In genomic region chr14:85298991-85299390, GRCm38 (mm10) we compare ENCODE assay signal across 21 mouse cellular contexts.
DNase-seq lines count a peak whose midpoint lies in the region; TF ChIP-seq lines count a peak whose summit lies in the region.
"Had no signal": no experiment of that assay in that cellular context is flagged by ENCODE, and none has a peak within 500 bp of the region (broad histone marks: within the 10 kb centered on the region; RNA-seq: fewer than 3 reads in every experiment).

No protein-coding gene starts in this region.

- DNase-seq in ES-E14 (ENCODE audit: low read depth, low spot score) (peak; percentile 24), WW6 (ENCODE audit: low read depth, low spot score) (peak; percentile 16)
- DNase-seq in embryonic facial prominence, embryonic 10.5 days (ENCODE audit: low spot score) = no peak
- DNase-seq in cerebellum, adult 8-10 months = no peak
- DNase-seq in right cerebral cortex, postnatal 4 days = no peak
- DNase-seq: adrenal gland, adult 8-10 months; adrenal gland, postnatal 14 days; adrenal gland, postnatal 36 days; B cell, adult 2 months; cerebellum, adult 11-12 months; cerebellum, adult 2 months; cerebellum, adult 9-11 months; cerebellum, postnatal 14 days; cerebellum, postnatal 36 days; embryo, embryonic 11 days; forebrain, postnatal 0 days had no signal

- H3K4me3 ChIP-seq in ES-Bruce4 (ENCODE audit: low read depth, low read length) (no peak overlapping the region), ES-E14 (ENCODE audit: insufficient read depth in 1 of 2, low read depth in 1 of 2, low read length in 2 of 2, poor library complexity in 1 of 2, severe bottlenecking in 1 of 2) (no peak overlapping the region)
- no peak overlapping the region for H3K4me3 ChIP-seq in embryonic facial prominence, embryonic 10.5 days
- H3K4me3 ChIP-seq: embryonic facial prominence, embryonic 12.5 days; forebrain, embryonic 13.5 days; forebrain, embryonic 15.5 days had no signal

- TF ChIP-seq CTCF in ES-Bruce4 (IDR thresholded peaks at IDR 0.05; ENCODE audit: low read depth, low read length) = no peak

- WGBS in embryonic facial prominence, embryonic 10.5 days = 85% methylated on average over 3 of the region's 3 CpGs

- H3K27me3 ChIP-seq in ES-Bruce4 (ENCODE audit: control insufficient read depth, insufficient read depth, low read length, poor library complexity, severe bottlenecking) = no peaks in the 10 kb centered on the region
- no peaks in the 10 kb centered on the region for H3K27me3 ChIP-seq in embryonic facial prominence, embryonic 10.5 days (replicated peaks; ENCODE audit: low read depth, poor library complexity, severe bottlenecking)
- H3K27me3 ChIP-seq: CH12.LX; embryonic facial prominence, embryonic 12.5 days; forebrain, embryonic 13.5 days; forebrain, embryonic 15.5 days had no signal

- no peak overlapping the region for H3K9ac ChIP-seq in ES-Bruce4 (ENCODE audit: low read depth, poor library complexity, severe bottlenecking)
- H3K9ac ChIP-seq in ES-E14 (ENCODE audit: insufficient read depth, low read depth, low read length, poor library complexity, severe bottlenecking) = no peak overlapping the region
- H3K9ac ChIP-seq: embryonic facial prominence, embryonic 12.5 days; forebrain, embryonic 13.5 days; forebrain, embryonic 15.5 days; forebrain, postnatal 0 days had no signal

- peaks cover 5% of the 10 kb centered on the region for H3K9me3 ChIP-seq in ES-Bruce4 (replicated peaks; ENCODE audit: control insufficient read depth, insufficient read depth, low read length, poor library complexity, severe bottlenecking)
- H3K9me3 ChIP-seq in ES-E14 (ENCODE audit: control insufficient read depth, insufficient read depth, low read depth, low read length) = no peaks in the 10 kb centered on the region
- no peaks in the 10 kb centered on the region for H3K9me3 ChIP-seq in embryonic facial prominence, embryonic 10.5 days
- H3K9me3 ChIP-seq: embryonic facial prominence, embryonic 12.5 days; forebrain, embryonic 13.5 days; forebrain, embryonic 15.5 days had no signal

- TF ChIP-seq EP300 in ES-Bruce4 (IDR thresholded peaks at IDR 0.05; ENCODE audit: insufficient read depth, low read depth, low read length) = no peak

- no peak for TF ChIP-seq POLR2A in ES-Bruce4 (IDR thresholded peaks at IDR 0.05; ENCODE audit: insufficient read depth, low read length)

- H3K27ac ChIP-seq in ES-Bruce4 (ENCODE audit: insufficient read depth, low read length) = peak overlapping the region; percentile 82
- H3K27ac ChIP-seq in ES-E14 (ENCODE audit: insufficient read depth, low read depth, low read length, poor library complexity, severe bottlenecking) = no peak overlapping the region
- no peak overlapping the region for H3K27ac ChIP-seq in embryonic facial prominence, embryonic 10.5 days (replicated peaks)
- H3K27ac ChIP-seq: embryonic facial prominence, embryonic 12.5 days; forebrain, embryonic 13.5 days; forebrain, embryonic 15.5 days had no signal

- peaks cover 1% of the 10 kb centered on the region for H3K4me1 ChIP-seq in ES-Bruce4 (ENCODE audit: control insufficient read depth, insufficient read depth, low read length)
- H3K4me1 ChIP-seq in ES-E14 (ENCODE audit: control insufficient read depth in 2 of 2, insufficient read depth in 2 of 2, low read length in 2 of 2, poor library complexity in 1 of 2) = no peaks in the 10 kb centered on the region
- H3K4me1 ChIP-seq in embryonic facial prominence, embryonic 10.5 days = no peaks in the 10 kb centered on the region
- H3K4me1 ChIP-seq: embryonic facial prominence, embryonic 12.5 days; forebrain, embryonic 13.5 days; forebrain, embryonic 15.5 days had no signal

- in situ Hi-C loops in ES-E14 (cut with MboI; ENCODE audit: low sequenced_read_pairs in 2 of 2, unreplicated experiment in 2 of 2) = no loop called here

- H3K36me3 ChIP-seq in ES-Bruce4 (ENCODE audit: control insufficient read depth, insufficient read depth, low read length, poor library complexity, severe bottlenecking) (no peaks in the 10 kb centered on the region), ES-E14 (ENCODE audit: control insufficient read depth, insufficient read depth, low read length, poor library complexity, severe bottlenecking) (no peaks in the 10 kb centered on the region)
- H3K36me3 ChIP-seq in embryonic facial prominence, embryonic 10.5 days (replicated peaks) = no peaks in the 10 kb centered on the region
- H3K36me3 ChIP-seq: embryonic facial prominence, embryonic 12.5 days; forebrain, embryonic 15.5 days had no signal

TF ChIP-seq in ES-E14, 5 proteins besides CTCF, POLR2A, EP300 and RAD21:
- TF ChIP-seq ZNF384 (IDR thresholded peaks at IDR 0.05; ENCODE audit: low read depth, low read length) (no peak), HCFC1 (IDR thresholded peaks at IDR 0.05; ENCODE audit: borderline replicate concordance, insufficient read depth, low read length) (no peak), CHD2 (IDR thresholded peaks at IDR 0.05; ENCODE audit: low read depth, low read length) (no peak), MAFK (IDR thresholded peaks at IDR 0.05; ENCODE audit: insufficient read depth, low read depth, low read length) (no peak), ZC3H11A (IDR thresholded peaks at IDR 0.05; ENCODE audit: borderline replicate concordance, low read depth, low read length) (no peak)

Comparison
In these comparisons a context has a peak if more than half of its experiments do, and no peak if none do; other contexts are left out.
1. DNase-seq: peak in ES-E14 (single experiment) and WW6 (single experiment); none in embryonic facial prominence, embryonic 10.5 days (single experiment), cerebellum, adult 8-10 months (single experiment) and right cerebral cortex, postnatal 4 days (single experiment).